Mouse (Mus musculus): Measurements from ENCODE around the gene Mcm6. TPM values are rescaled to one million over a fixed set of nuclear protein-coding genes. Genes with fewer than 3 reads are reported as not detected.

Gene Mcm6
- polyA plus RNA-seq, 1 experiment from 2014 or later: 73.5 TPM

- CTCF ChIA-PET: no interaction called here
- DNase-seq (ENCODE audit: low read depth, low spot score): no peak
- no peak for TF ChIP-seq CTCF (IDR thresholded peaks at IDR 0.05)
- POLR2A ChIA-PET: no interaction called here
- in situ Hi-C loops (cut with MboI; ENCODE audit: low pct_unique_long_range_greater_than_20kb): loop anchor here (5.0 kb wide), 1 partner anchor 210 kb away; no protein-coding TSS in a partner anchor
- ATAC-seq: no peak
- no peaks in the 10 kb centered on the region for H3K27me3 ChIP-seq
Measured at GRCm38 (mm10) chr1:128376841-128377240, 17.4 kb upstream of the Mcm6 start.

GRCm38 (mm10) chr1:128372143-128372860 is 12.8 kb upstream of the Mcm6 start:
- CTCF ChIA-PET: interaction anchor here (1.2 to 1.8 kb wide), 4 partner anchors 9 to 449 kb away, joined by 3 to 5 read pairs (median 4); no protein-coding TSS in a partner anchor
- in situ Hi-C loops (cut with MboI; ENCODE audit: low pct_unique_long_range_greater_than_20kb): no loop called here
- ATAC-seq (no peak), DNase-seq (ENCODE audit: low read depth, low spot score) (no peak)
- POLR2A ChIA-PET: no interaction called here
- peak; percentile 54 for TF ChIP-seq CTCF (IDR thresholded peaks at IDR 0.05)
- H3K27me3 ChIP-seq: no peaks in the 10 kb centered on the region

DNA sequence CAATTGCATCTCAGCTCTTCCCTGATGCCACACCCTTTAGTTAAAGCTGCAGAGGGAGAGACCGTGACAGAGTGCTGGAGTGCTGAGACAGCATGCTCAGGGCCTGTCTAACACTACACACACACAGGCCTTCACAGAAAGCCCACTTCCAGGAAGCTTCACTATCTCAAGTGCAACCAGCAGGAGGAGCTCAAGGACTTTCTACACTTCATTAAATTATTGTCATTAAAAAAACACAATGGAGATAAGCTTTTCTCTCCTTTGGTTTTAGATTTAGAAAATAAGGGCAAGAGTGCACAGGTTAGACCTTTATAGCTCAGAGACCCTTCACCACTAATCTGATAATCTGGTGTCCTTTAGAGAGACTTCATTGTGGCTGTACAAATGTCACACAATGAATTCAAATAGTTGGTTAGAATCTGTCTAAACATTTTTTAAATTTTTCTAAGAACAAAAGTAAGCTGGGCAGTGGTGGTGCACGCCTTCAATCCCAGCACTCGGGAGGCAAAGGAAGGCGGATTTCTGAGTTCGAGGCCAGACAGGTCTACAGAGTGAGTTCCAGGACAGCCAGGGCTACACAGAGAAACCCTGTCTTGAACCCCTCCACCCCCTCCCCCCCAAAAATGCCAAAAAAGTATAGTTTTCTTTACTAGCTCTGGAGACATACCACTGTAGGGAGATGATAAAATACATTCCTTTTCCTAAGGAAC is 9.4 kb upstream of the Mcm6 start:
- peak; percentile 77 for TF ChIP-seq CTCF (IDR thresholded peaks at IDR 0.05)
- no peaks in the 10 kb centered on the region for H3K27me3 ChIP-seq
- POLR2A ChIA-PET: no interaction called here
- CTCF ChIA-PET: interaction anchor here (0.6 to 2.8 kb wide), 6 partner anchors 9 to 456 kb away, joined by 3 to 15 read pairs (median 4); partner anchors contain the start of gene Mcm6
- in situ Hi-C loops (cut with MboI; ENCODE audit: low pct_unique_long_range_greater_than_20kb): loop anchor here (5.0 kb wide), 1 partner anchor 458 kb away; no protein-coding TSS in a partner anchor
- DNase-seq (ENCODE audit: low read depth, low spot score) (no peak), ATAC-seq (no peak)

DNA sequence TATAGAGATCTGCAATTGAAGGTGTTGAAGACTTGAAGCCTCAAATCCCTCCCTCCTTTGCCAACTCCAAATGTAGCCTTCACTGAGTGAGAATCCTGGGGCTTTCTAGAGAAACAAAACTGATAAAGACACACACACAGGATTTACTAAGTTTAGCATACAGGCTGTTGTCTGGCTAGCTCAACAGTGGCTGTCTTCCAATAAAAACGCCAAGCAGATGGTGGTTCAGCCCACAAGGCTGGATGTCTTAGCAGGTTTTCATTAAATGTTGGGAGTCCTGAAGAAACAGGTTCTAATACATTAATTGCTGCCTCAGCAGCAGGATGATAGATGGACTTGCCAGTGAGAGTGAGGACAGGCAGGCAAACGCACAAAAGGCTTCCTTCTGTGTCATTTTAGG is 1.1 kb upstream of the Mcm6 start:
- ATAC-seq (no peak), DNase-seq (ENCODE audit: low read depth, low spot score) (no peak)
- CTCF ChIA-PET: interaction anchor here (1.8 to 2.3 kb wide), 2 partner anchors 8 to 34 kb away, joined by 3 to 15 read pairs; no protein-coding TSS in a partner anchor

DNA sequence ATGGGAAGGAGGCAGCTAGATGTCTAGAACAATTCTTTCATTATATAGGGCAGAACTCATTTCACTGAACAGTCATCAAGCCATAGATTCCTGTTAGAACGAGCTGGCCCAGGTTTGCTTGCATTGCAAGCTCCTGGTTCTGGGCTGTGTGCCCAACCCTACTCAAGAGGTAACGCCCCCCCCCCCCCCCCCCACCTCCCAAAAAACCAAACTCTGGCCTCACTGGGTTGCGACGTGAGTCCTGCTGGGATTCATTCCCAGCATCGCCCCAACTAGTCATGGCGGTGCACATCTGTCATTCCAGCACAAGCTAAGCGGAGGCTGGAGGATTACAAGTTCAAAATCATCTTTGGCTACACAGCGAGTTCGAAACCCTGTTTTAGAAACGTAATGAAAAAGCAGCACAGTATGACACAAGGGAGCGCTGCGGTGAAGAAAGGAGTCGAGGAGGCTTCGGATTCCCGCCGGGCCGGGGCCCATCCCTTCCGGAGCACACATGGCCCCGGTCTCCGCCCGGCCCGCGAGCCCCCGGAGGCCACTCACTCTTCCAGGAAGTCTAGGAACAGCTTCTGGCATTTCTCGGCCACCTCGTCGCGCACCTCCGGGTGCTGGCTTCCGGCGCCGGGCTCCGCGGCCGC is 429 bp downstream of the Mcm6 start:
- in situ Hi-C loops (cut with MboI; ENCODE audit: low pct_unique_long_range_greater_than_20kb): no loop called here
- DNase-seq (ENCODE audit: low read depth, low spot score): no peak
- CTCF ChIA-PET: interaction anchor here (1.4 to 2.3 kb wide), 5 partner anchors 9 to 102 kb away, joined by 3 to 15 read pairs (median 3); no protein-coding TSS in a partner anchor
- peak; percentile 64 for ATAC-seq
- POLR2A ChIA-PET: interaction anchor here (0.7 kb wide), 1 partner anchor 47 kb away, joined by 5 read pairs; no protein-coding TSS in a partner anchor
- TF ChIP-seq CTCF (IDR thresholded peaks at IDR 0.05): no peak
- no peaks in the 10 kb centered on the region for H3K27me3 ChIP-seq

More for the DNA sequence above, 1.1 kb upstream of the Mcm6 start:
- TF ChIP-seq CTCF (IDR thresholded peaks at IDR 0.05): no peak
- no peaks in the 10 kb centered on the region for H3K27me3 ChIP-seq
- in situ Hi-C loops (cut with MboI; ENCODE audit: low pct_unique_long_range_greater_than_20kb): no loop called here
- POLR2A ChIA-PET: interaction anchor here (1.5 kb wide), 1 partner anchor 8 kb away, joined by 4 read pairs; no protein-coding TSS in a partner anchor

GRCm38 (mm10) chr1:128358276-128358675 is 1.2 kb downstream of the Mcm6 start:
- no peak for TF ChIP-seq CTCF (IDR thresholded peaks at IDR 0.05)
- no peak for DNase-seq (ENCODE audit: low read depth, low spot score)
- in situ Hi-C loops (cut with MboI; ENCODE audit: low pct_unique_long_range_greater_than_20kb): no loop called here
- CTCF ChIA-PET: interaction anchor here (1.4 to 2.3 kb wide), 3 partner anchors 10 to 101 kb away, joined by 3 to 5 read pairs (median 3); no protein-coding TSS in a partner anchor
- no peaks in the 10 kb centered on the region for H3K27me3 ChIP-seq
- POLR2A ChIA-PET: no interaction called here
- no peak for ATAC-seq

- no peaks in the 10 kb centered on the region for H3K27me3 ChIP-seq
- DNase-seq (ENCODE audit: low read depth, low spot score) (no peak), ATAC-seq (no peak)
- in situ Hi-C loops (cut with MboI; ENCODE audit: low pct_unique_long_range_greater_than_20kb): no loop called here
- TF ChIP-seq CTCF (IDR thresholded peaks at IDR 0.05): no peak
- ChIA-PET CTCF (interaction anchor here (0.6 to 2.3 kb wide), 3 partner anchors 9 to 177 kb away, joined by 3 to 5 read pairs (median 3); no protein-coding TSS in a partner anchor), POLR2A (no interaction called here)
Measured at GRCm38 (mm10) chr1:128357452-128357851, 2.0 kb downstream of the Mcm6 start.

DNA sequence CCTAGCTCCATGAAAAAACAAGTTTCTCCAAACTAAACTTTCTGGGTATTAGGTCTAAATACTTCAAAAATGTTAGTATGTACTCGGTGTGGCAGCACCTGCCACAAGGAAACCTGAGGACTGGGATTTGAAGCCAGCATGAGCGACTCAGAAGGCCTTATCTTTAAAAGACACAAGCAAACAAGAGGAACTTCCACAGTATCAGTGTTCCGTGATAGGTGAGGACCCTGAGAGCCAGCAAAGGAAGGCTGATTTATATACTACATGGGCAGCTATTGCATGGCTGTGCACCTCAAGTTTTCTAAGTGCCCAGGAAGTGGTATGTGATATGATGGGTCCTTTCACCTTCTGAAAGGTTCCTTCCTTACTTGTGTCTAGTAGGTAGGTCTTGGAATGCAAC is 6.4 kb downstream of the Mcm6 start:
- ATAC-seq (no peak), DNase-seq (ENCODE audit: low read depth, low spot score) (no peak)
- in situ Hi-C loops (cut with MboI; ENCODE audit: low pct_unique_long_range_greater_than_20kb): no loop called here
- ChIA-PET POLR2A (no interaction called here), CTCF (no interaction called here)
- no peak for TF ChIP-seq CTCF (IDR thresholded peaks at IDR 0.05)
- no peaks in the 10 kb centered on the region for H3K27me3 ChIP-seq

DNA sequence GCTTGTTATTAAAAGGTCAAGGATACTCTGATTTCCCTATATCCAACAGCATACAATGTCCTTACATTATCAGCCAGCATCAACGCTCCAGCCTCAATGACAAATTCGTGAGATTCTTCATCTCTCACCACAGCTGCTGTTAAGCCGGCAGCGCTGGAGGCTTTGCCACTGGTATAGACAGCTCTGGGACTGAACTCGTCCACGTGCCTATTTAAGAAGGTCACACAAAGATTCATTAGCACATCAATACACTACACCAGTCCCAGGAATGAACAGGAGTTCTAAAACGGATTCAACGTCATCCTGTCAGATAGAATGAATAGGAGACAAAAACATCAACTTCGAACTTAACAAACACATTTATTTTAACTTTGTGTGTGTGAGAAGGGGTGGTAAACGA is 15.2 kb downstream of the Mcm6 start:
- POLR2A ChIA-PET: interaction anchor here (1.2 kb wide), 1 partner anchor 9 kb away, joined by 3 read pairs; no protein-coding TSS in a partner anchor

GRCm38 (mm10) chr1:128337708-128338320 is 21.6 kb downstream of the Mcm6 start:
- CTCF ChIA-PET: interaction anchor here (2.1 kb wide), 1 partner anchor 9 kb away, joined by 5 read pairs; no protein-coding TSS in a partner anchor
- POLR2A ChIA-PET: no interaction called here
- no peak for TF ChIP-seq CTCF (IDR thresholded peaks at IDR 0.05)
- DNase-seq (ENCODE audit: low read depth, low spot score): no peak
- in situ Hi-C loops (cut with MboI; ENCODE audit: low pct_unique_long_range_greater_than_20kb): loop anchor here (25.0 kb wide), 1 partner anchor 826 kb away; no protein-coding TSS in a partner anchor
- no peak for ATAC-seq
- no peaks in the 10 kb centered on the region for H3K27me3 ChIP-seq

More for the DNA sequence above, 15.2 kb downstream of the Mcm6 start:
- no peak for TF ChIP-seq CTCF (IDR thresholded peaks at IDR 0.05)
- H3K27me3 ChIP-seq: no peaks in the 10 kb centered on the region
- no peak for ATAC-seq
- CTCF ChIA-PET: interaction anchor here (0.8 to 3.0 kb wide), 4 partner anchors 9 to 18 kb away, joined by 3 to 12 read pairs (median 4); no protein-coding TSS in a partner anchor
- DNase-seq (ENCODE audit: low read depth, low spot score): no peak
- in situ Hi-C loops (cut with MboI; ENCODE audit: low pct_unique_long_range_greater_than_20kb): loop anchor here (25.0 kb wide), 1 partner anchor 832 kb away; no protein-coding TSS in a partner anchor
